27 mouse cellular contexts compared by ENCODE assay signal in genomic region chr5:148371375-148371774, GRCm38 (mm10). TPM values are rescaled to one million over a fixed set of nuclear protein-coding genes. Genes with fewer than 3 reads are reported as not detected.
A peak's percentile ranks its signal among the peaks of the same experiment; 100 is the strongest.
DNase-seq lines count a peak whose midpoint lies in the region; ATAC-seq and TF ChIP-seq lines count a peak whose summit lies in the region.
"Had no signal": no experiment of that assay in that cellular context is flagged by ENCODE, and none has a peak within 500 bp of the region (broad histone marks: within the 10 kb centered on the region; RNA-seq: fewer than 3 reads in every experiment).

No protein-coding gene starts in this region.

- in situ Hi-C loops in ES-E14 (cut with MboI; ENCODE audit: low sequenced_read_pairs in 2 of 2, unreplicated experiment in 2 of 2), result no loop called here

- H3K4me2 ChIP-seq in liver, embryonic 11.5 days, result no peak overlapping the region
- H3K4me2 ChIP-seq in kidney, embryonic 16.5 days (replicated peaks; ENCODE audit: low read depth, low read length), result no peak overlapping the region
- H3K4me2 ChIP-seq: embryonic facial prominence, embryonic 13.5 days; forebrain, embryonic 13.5 days; heart, embryonic 11.5 days; hindbrain, embryonic 14.5 days had no signal

- TF ChIP-seq EP300 in ES-Bruce4 (IDR thresholded peaks at IDR 0.05; ENCODE audit: insufficient read depth, low read depth, low read length), result no peak

- H3K27ac ChIP-seq in ES-Bruce4 (ENCODE audit: insufficient read depth, low read length) (peak overlapping the region; percentile 52), ES-E14 (ENCODE audit: insufficient read depth, low read depth, low read length, poor library complexity, severe bottlenecking) (no peak overlapping the region)
- H3K27ac ChIP-seq in liver, embryonic 11.5 days (ENCODE audit: low read depth, low read length), result no peak overlapping the region
- H3K27ac ChIP-seq in kidney, embryonic 16.5 days (ENCODE audit: low read length), result no peak overlapping the region
- H3K27ac ChIP-seq: embryonic facial prominence, embryonic 10.5 days; embryonic facial prominence, embryonic 13.5 days; forebrain, embryonic 10.5 days; forebrain, embryonic 13.5 days; gastrocnemius, adult 2 months; hindbrain, embryonic 14.5 days; hindbrain, postnatal 0 days had no signal

- no peaks in the 10 kb centered on the region for H3K27me3 ChIP-seq in ES-Bruce4 (ENCODE audit: control insufficient read depth, insufficient read depth, low read length, poor library complexity, severe bottlenecking)
- H3K27me3 ChIP-seq in liver, embryonic 11.5 days (replicated peaks; ENCODE audit: control insufficient read depth, insufficient read depth, low read length), result no peaks in the 10 kb centered on the region
- H3K27me3 ChIP-seq in kidney, embryonic 16.5 days (ENCODE audit: insufficient read depth, low read length), result no peaks in the 10 kb centered on the region
- H3K27me3 ChIP-seq: embryonic facial prominence, embryonic 13.5 days; forebrain, embryonic 13.5 days had no signal

- no peaks in the 10 kb centered on the region for H3K36me3 ChIP-seq in ES-Bruce4 (ENCODE audit: control insufficient read depth, insufficient read depth, low read length, poor library complexity, severe bottlenecking)
- no peaks in the 10 kb centered on the region; the same call in 1 of the 2 replicates for H3K36me3 ChIP-seq in ES-E14 (ENCODE audit: control insufficient read depth, insufficient read depth, low read length, poor library complexity, severe bottlenecking)
- peaks cover 16% of the 10 kb centered on the region for H3K36me3 ChIP-seq in liver, embryonic 11.5 days (ENCODE audit: control insufficient read depth, insufficient read depth, low read length)
- H3K36me3 ChIP-seq in kidney, embryonic 16.5 days (ENCODE audit: insufficient read depth, low read length), result peaks cover 6% of the 10 kb centered on the region; the same call in 1 of the 2 replicates

- H3K4me3 ChIP-seq in ES-Bruce4 (ENCODE audit: low read depth, low read length) (peak overlapping the region; percentile 95), ES-E14 (ENCODE audit: insufficient read depth in 1 of 2, low read depth in 1 of 2, low read length in 2 of 2, poor library complexity in 1 of 2, severe bottlenecking in 1 of 2) (peak overlapping the region; percentile 72 to 82)
- H3K4me3 ChIP-seq in liver, embryonic 11.5 days (ENCODE audit: low read depth, low read length), result no peak overlapping the region
- H3K4me3 ChIP-seq in kidney, embryonic 16.5 days (ENCODE audit: low read length), result no peak overlapping the region
- H3K4me3 ChIP-seq: embryonic facial prominence, embryonic 10.5 days; embryonic facial prominence, embryonic 13.5 days; erythroblast, embryonic 14.5 days; forebrain, embryonic 10.5 days; forebrain, embryonic 13.5 days; gastrocnemius, adult 2 months had no signal

- peak; percentile 46 for DNase-seq in adrenal gland, postnatal 14 days
- no peak for DNase-seq in adrenal gland, postnatal 25 days
- DNase-seq in ES-E14 (ENCODE audit: low read depth, low spot score), result peak; percentile 96
- DNase-seq in ZHBTc4 (ENCODE audit: low read depth, low spot score), result peak; percentile 97
- no peak for DNase-seq in spleen, postnatal 4 days (ENCODE audit: low spot score in 2 of 2)
- no peak for DNase-seq in liver, embryonic 11.5 days (ENCODE audit: low spot score)
- DNase-seq: cerebellum, adult 11-12 months; cerebellum, adult 8-10 months; cerebellum, postnatal 36 days; embryo, embryonic 11 days; gastrocnemius, adult 2 months; gastrocnemius, postnatal 14 days; heart, adult 11 months; kidney, adult 18-20 months had no signal

- H3K9me3 ChIP-seq in ES-Bruce4 (replicated peaks; ENCODE audit: control insufficient read depth, insufficient read depth, low read length, poor library complexity, severe bottlenecking), result no peaks in the 10 kb centered on the region
- H3K9me3 ChIP-seq in ES-E14 (ENCODE audit: control insufficient read depth, insufficient read depth, low read depth, low read length), result no peaks in the 10 kb centered on the region
- peaks cover 4% of the 10 kb centered on the region; the same call in 1 of the 2 replicates for H3K9me3 ChIP-seq in liver, embryonic 11.5 days (ENCODE audit: control insufficient read depth, low read length)
- peaks cover 13% of the 10 kb centered on the region; the same call in 1 of the 2 replicates for H3K9me3 ChIP-seq in kidney, embryonic 16.5 days (ENCODE audit: low read length)

- TF ChIP-seq POLR2A in ES-Bruce4 (IDR thresholded peaks at IDR 0.05; ENCODE audit: insufficient read depth, low read length), result peak; percentile 88

- peak overlapping the region; percentile 47 for H3K9ac ChIP-seq in ES-Bruce4 (ENCODE audit: low read depth, poor library complexity, severe bottlenecking)
- H3K9ac ChIP-seq in ES-E14 (ENCODE audit: insufficient read depth, low read depth, low read length, poor library complexity, severe bottlenecking), result peak overlapping the region; percentile 80
- H3K9ac ChIP-seq in liver, embryonic 11.5 days (ENCODE audit: low read depth, low read length), result no peak overlapping the region
- no peak overlapping the region for H3K9ac ChIP-seq in kidney, embryonic 16.5 days (replicated peaks; ENCODE audit: low read length)
- H3K9ac ChIP-seq: embryonic facial prominence, embryonic 13.5 days; forebrain, embryonic 13.5 days; hindbrain, embryonic 14.5 days had no signal

- ATAC-seq in liver, embryonic 11.5 days (replicated peaks; ENCODE audit: low FRiP score), result no peak
- ATAC-seq in kidney, embryonic 16.5 days (ENCODE audit: low FRiP score, low TSS enrichment), result no peak
- ATAC-seq: CD4-positive, CD25-positive, alpha-beta regulatory T cell, adult 4 months; forebrain, embryonic 13.5 days; forebrain, embryonic 16.5 days; hindbrain, postnatal 0 days; intestine, embryonic 16.5 days had no signal

- 96% methylated on average over 9 of the region's 9 CpGs for WGBS in liver, embryonic 11.5 days
- WGBS in kidney, embryonic 16.5 days, result 94% methylated on average over 9 of the region's 9 CpGs

- no peak for TF ChIP-seq CTCF in ES-Bruce4 (IDR thresholded peaks at IDR 0.05; ENCODE audit: low read depth, low read length)

- H3K4me1 ChIP-seq in ES-Bruce4 (ENCODE audit: control insufficient read depth, insufficient read depth, low read length) (peaks cover 9% of the 10 kb centered on the region), ES-E14 (ENCODE audit: control insufficient read depth in 2 of 2, insufficient read depth in 2 of 2, low read length in 2 of 2, poor library complexity in 1 of 2) (peaks cover 0 to 22% of the 10 kb centered on the region in 2 experiments)
- H3K4me1 ChIP-seq in liver, embryonic 11.5 days (replicated peaks; ENCODE audit: control insufficient read depth, insufficient read depth, low read length), result no peaks in the 10 kb centered on the region; the same call in 1 of the 2 replicates
- H3K4me1 ChIP-seq in kidney, embryonic 16.5 days (ENCODE audit: insufficient read depth, low read length), result peaks cover 16% of the 10 kb centered on the region
- H3K4me1 ChIP-seq: forebrain, embryonic 10.5 days; forebrain, embryonic 13.5 days had no signal

TF ChIP-seq in ES-E14, 5 proteins besides CTCF, POLR2A, EP300 and RAD21:
- no peak for TF ChIP-seq HCFC1 (IDR thresholded peaks at IDR 0.05; ENCODE audit: borderline replicate concordance, insufficient read depth, low read length)
- TF ChIP-seq MAFK (IDR thresholded peaks at IDR 0.05; ENCODE audit: insufficient read depth, low read depth, low read length), result no peak
- TF ChIP-seq CHD2 (IDR thresholded peaks at IDR 0.05; ENCODE audit: low read depth, low read length), result no peak
- TF ChIP-seq ZNF384 (IDR thresholded peaks at IDR 0.05; ENCODE audit: low read depth, low read length), result no peak
- no peak for TF ChIP-seq ZC3H11A (IDR thresholded peaks at IDR 0.05; ENCODE audit: borderline replicate concordance, low read depth, low read length)

RNA-seq across cellular contexts. Expression of gene Slc7a1, which starts 28.3 kb away (rescaled TPM):
- 70.5 and 83.6 TPM in 2 replicates for total RNA-seq in adrenal gland, postnatal 14 days (2021)
- 86.8 and 106 TPM in 2 replicates for total RNA-seq in adrenal gland, postnatal 25 days (2021)
- 21.6 and 27.1 TPM in 2 replicates for polyA plus RNA-seq in ES-Bruce4 (2011; ENCODE audit: insufficient read depth, insufficient read length, low read depth, missing spikeins)
- 104 and 151 TPM in 2 replicates for total RNA-seq in ES-E14 (2012; rRNA removed)
- polyA plus RNA-seq in liver, embryonic 11.5 days (2014; fragmentation: Nextera tagmentation; extraction: Ambion mirVana), result 58.4 and 63.4 TPM in 2 replicates
- 16.7 and 19.0 TPM in 2 replicates for polyA plus RNA-seq in kidney, embryonic 16.5 days (2015; fragmentation: Nextera tagmentation; extraction: Ambion mirVana)

Comparison
In these comparisons a context has a peak if more than half of its experiments do, and no peak if none do; other contexts are left out.
1. DNase-seq: peak in adrenal gland, postnatal 14 days (single experiment), ES-E14 (single experiment) and ZHBTc4 (single experiment); none in adrenal gland, postnatal 25 days (single experiment), spleen, postnatal 4 days (0 of 2) and liver, embryonic 11.5 days (single experiment).
2. H3K4me3 ChIP-seq: peak in ES-Bruce4 (single experiment) and ES-E14 (2 of 2); none in liver, embryonic 11.5 days (single experiment) and kidney, embryonic 16.5 days (single experiment).
3. H3K9ac ChIP-seq: peak in ES-Bruce4 (single experiment) and ES-E14 (single experiment); none in liver, embryonic 11.5 days (single experiment) and kidney, embryonic 16.5 days (single experiment).